13 mouse cellular contexts compared by ENCODE assay signal in the genomic region with DNA sequence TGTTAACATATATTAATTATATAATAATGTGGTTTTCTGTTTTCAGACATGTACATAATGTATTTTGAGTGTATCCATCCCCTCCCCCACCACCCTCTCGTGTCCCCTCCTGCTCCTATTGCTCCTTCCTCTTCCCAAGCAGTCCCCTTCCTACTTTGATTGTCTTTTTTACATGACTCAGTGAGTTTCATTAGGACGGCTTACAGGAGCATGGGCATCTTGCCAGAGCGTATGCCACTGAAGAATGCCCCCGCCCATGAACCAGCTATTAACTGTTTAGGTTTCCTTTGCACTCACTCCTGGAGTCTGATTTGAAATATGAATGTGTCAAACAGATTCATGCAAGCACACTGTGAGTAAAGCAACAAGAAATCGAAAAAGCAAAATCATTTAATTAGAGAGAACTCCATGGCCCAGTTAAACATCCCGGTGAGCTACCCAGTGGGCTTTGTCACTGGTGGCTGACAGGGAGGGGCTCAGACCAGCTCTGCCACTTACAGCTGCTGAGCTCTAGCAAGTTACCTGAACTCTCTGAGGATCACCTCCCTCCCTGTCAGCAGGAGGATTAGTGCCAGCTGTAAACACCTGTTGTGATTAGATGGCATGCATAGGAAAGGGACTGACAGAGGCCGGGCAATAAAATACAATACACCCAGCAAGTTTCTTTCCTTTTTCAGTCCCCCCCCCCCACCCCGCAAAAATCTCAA. TPM values are rescaled to one million over a fixed set of nuclear protein-coding genes. Genes with fewer than 3 reads are reported as not detected.
DNase-seq lines count a peak whose midpoint lies in the region; ATAC-seq lines count a peak whose summit lies in the region.
"Had no signal": no experiment of that assay in that cellular context is flagged by ENCODE, and none has a peak within 500 bp of the region (broad histone marks: within the 10 kb centered on the region; RNA-seq: fewer than 3 reads in every experiment).

No protein-coding gene starts in this region.

- no peaks in the 10 kb centered on the region for H3K27me3 ChIP-seq in hindbrain, embryonic 11.5 days (ENCODE audit: control insufficient read depth, insufficient read depth, low read length)
- no peaks in the 10 kb centered on the region for H3K27me3 ChIP-seq in hindbrain, embryonic 10.5 days (ENCODE audit: insufficient read depth, poor library complexity, severe bottlenecking)
- H3K27me3 ChIP-seq in liver, embryonic 12.5 days (replicated peaks), result no peaks in the 10 kb centered on the region
- H3K27me3 ChIP-seq: megakaryocyte, embryonic 14.5 days had no signal

- WGBS in hindbrain, embryonic 11.5 days, result 72% methylated on average over 8 of the region's 8 CpGs
- 75% methylated on average over 8 of the region's 8 CpGs for WGBS in hindbrain, embryonic 10.5 days
- WGBS in liver, embryonic 12.5 days (ENCODE audit: insufficient replicate concordance), result 53% methylated on average over 8 of the region's 8 CpGs

- no peak overlapping the region for H3K4me2 ChIP-seq in hindbrain, embryonic 11.5 days (replicated peaks; ENCODE audit: low read depth, low read length)
- H3K4me2 ChIP-seq in liver, embryonic 12.5 days, result no peak overlapping the region

- ATAC-seq in hindbrain, embryonic 11.5 days (ENCODE audit: low FRiP score), result 0 out of 2 replicates have a peak, but pooled peaks have one; percentile 22
- ATAC-seq in liver, embryonic 12.5 days, result no peak

- no peak overlapping the region for H3K27ac ChIP-seq in hindbrain, embryonic 11.5 days (ENCODE audit: low read depth, low read length)
- no peak overlapping the region for H3K27ac ChIP-seq in hindbrain, embryonic 10.5 days
- H3K27ac ChIP-seq in liver, embryonic 12.5 days, result no peak overlapping the region
- H3K27ac ChIP-seq: layer of hippocampus, adult 2 months had no signal

- no peak overlapping the region for H3K9ac ChIP-seq in hindbrain, embryonic 11.5 days (ENCODE audit: low read depth, low read length)
- no peak overlapping the region for H3K9ac ChIP-seq in liver, embryonic 12.5 days

- no peak overlapping the region for H3K4me3 ChIP-seq in hindbrain, embryonic 11.5 days (ENCODE audit: low read depth, low read length)
- no peak overlapping the region for H3K4me3 ChIP-seq in hindbrain, embryonic 10.5 days
- H3K4me3 ChIP-seq in liver, embryonic 12.5 days, result no peak overlapping the region
- H3K4me3 ChIP-seq: layer of hippocampus, adult 2 months; megakaryocyte, embryonic 14.5 days had no signal

- no peak for DNase-seq in hindbrain, embryonic 11.5 days (ENCODE audit: low spot score)
- DNase-seq in hindbrain, embryonic 10.5 days (ENCODE audit: low spot score), result no peak
- peak; percentile 8 for DNase-seq in ovary, postnatal 14 days (ENCODE audit: low spot score)
- DNase-seq in ovary, postnatal 10 days (ENCODE audit: low spot score), result no peak
- DNase-seq in lung, postnatal 36 days, result peak; percentile 3
- DNase-seq in layer of hippocampus, postnatal 14 days (ENCODE audit: low spot score in 2 of 2), result no peak
- DNase-seq in left cerebral cortex, adult 18-20 months (ENCODE audit: low spot score in 2 of 2), result no peak
- DNase-seq: cerebellum, adult 11 months; right cerebral cortex, adult 18-20 months; thymus, adult 18-20 months had no signal

- H3K9me3 ChIP-seq in hindbrain, embryonic 11.5 days (ENCODE audit: control insufficient read depth, low read length), result no peaks in the 10 kb centered on the region
- H3K9me3 ChIP-seq in hindbrain, embryonic 10.5 days, result no peaks in the 10 kb centered on the region
- H3K9me3 ChIP-seq in liver, embryonic 12.5 days (replicated peaks), result no peaks in the 10 kb centered on the region
- H3K9me3 ChIP-seq: megakaryocyte, embryonic 14.5 days had no signal

- H3K4me1 ChIP-seq in hindbrain, embryonic 11.5 days (replicated peaks; ENCODE audit: control insufficient read depth, insufficient read depth, low read length), result no peaks in the 10 kb centered on the region
- no peaks in the 10 kb centered on the region for H3K4me1 ChIP-seq in hindbrain, embryonic 10.5 days (replicated peaks)
- no peaks in the 10 kb centered on the region for H3K4me1 ChIP-seq in liver, embryonic 12.5 days
- H3K4me1 ChIP-seq: megakaryocyte, embryonic 14.5 days had no signal

- no peaks in the 10 kb centered on the region for H3K36me3 ChIP-seq in hindbrain, embryonic 11.5 days (ENCODE audit: control insufficient read depth, insufficient read depth, low read length)
- H3K36me3 ChIP-seq in hindbrain, embryonic 10.5 days, result no peaks in the 10 kb centered on the region
- H3K36me3 ChIP-seq in liver, embryonic 12.5 days, result no peaks in the 10 kb centered on the region

RNA-seq across cellular contexts. Expression of a gene that starts 50.4 kb away (rescaled TPM):
- 10.7 and 11.4 TPM in 2 replicates for polyA plus RNA-seq in hindbrain, embryonic 11.5 days (2014; fragmentation: Nextera tagmentation; extraction: Ambion mirVana)
- polyA plus RNA-seq in hindbrain, embryonic 10.5 days (2016; fragmentation: Nextera tagmentation; extraction: Ambion mirVana), result 5.6 and 8.1 TPM in 2 replicates
- total RNA-seq in layer of hippocampus, postnatal 14 days (2021), result 10 to 100 TPM in 1 of 2 experiments, 1 to 10 TPM in 1; 9.2 to 10.3 TPM
- total RNA-seq in left cerebral cortex, adult 18-20 months (2021), result 10 to 100 TPM; 10.3 to 10.8 TPM
- 2.8 and 3.7 TPM in 2 replicates for polyA plus RNA-seq in liver, embryonic 12.5 days (2016; fragmentation: Nextera tagmentation; extraction: Ambion mirVana)

Comparison
In these comparisons a context has a peak if more than half of its experiments do, and no peak if none do; other contexts are left out.
1. DNase-seq: peak in ovary, postnatal 14 days (single experiment) and lung, postnatal 36 days (single experiment); none in hindbrain, embryonic 11.5 days (single experiment), hindbrain, embryonic 10.5 days (single experiment), ovary, postnatal 10 days (single experiment), layer of hippocampus, postnatal 14 days (0 of 2) and left cerebral cortex, adult 18-20 months (0 of 2).